Mouse (Mus musculus) hindbrain, embryonic 12.5 days (tissue): ENCODE results near the gene AU022252. TPM values are rescaled to one million over a fixed set of nuclear protein-coding genes. Genes with fewer than 3 reads are reported as not detected.

Experiments used
- ATAC-seq: fragments of 200-750 bp; cut with Nextera tagmentation; 2 replicates; pipeline ENCODE4 v1.8.0; 2017; ENCODE audit warnings: moderate TSS enrichment; ENCODE audit not compliant: low FRiP score
- H3K27ac ChIP-seq: fragments of 300-500 bp; sonication (generic); 2 replicates; pipeline ENCODE4 v1.5.1; 2016; ENCODE audit warnings: mild to moderate bottlenecking
- H3K27me3 ChIP-seq: fragments of 300-500 bp; sonication (generic); 2 replicates; pipeline ENCODE4 v1.6.1; 2016; ENCODE audit warnings: mild to moderate bottlenecking
- H3K36me3 ChIP-seq: fragments of 300-500 bp; sonication (generic); 2 replicates; pipeline ENCODE4 v1.6.1; 2016; ENCODE audit warnings: mild to moderate bottlenecking
- H3K4me1 ChIP-seq: fragments of 300-500 bp; sonication (generic); 2 replicates; pipeline ENCODE4 v1.6.1; 2016
- H3K4me2 ChIP-seq: fragments of 300-500 bp; sonication (generic); replicated peaks from 2 replicates; pipeline ENCODE4 v1.6.1; 2016; ENCODE audit warnings: mild to moderate bottlenecking
- H3K4me3 ChIP-seq: fragments of 300-500 bp; sonication (generic); 2 replicates; pipeline ENCODE4 v1.5.1; 2016; ENCODE audit warnings: mild to moderate bottlenecking
- H3K9ac ChIP-seq: fragments of 300-500 bp; sonication (generic); 2 replicates; pipeline ENCODE4 v1.6.1; 2016; ENCODE audit warnings: mild to moderate bottlenecking, moderate library complexity
- H3K9me3 ChIP-seq: fragments of 300-500 bp; sonication (generic); replicated peaks from 2 replicates; pipeline ENCODE4 v1.6.1; 2016; ENCODE audit warnings: mild to moderate bottlenecking
- WGBS: fragments of 180-500 bp; shearing (Covaris S2); methylation state at CpG from one replicate; pipeline ENCODE4 v1.1.7; 2016; 5-methylcytosine and 5-hydroxymethylcytosine counted together
- polyA plus RNA-seq: library from polyadenylated mRNA; unstranded; fragments of >200 nt; fragmentation: Nextera tagmentation; extraction: Ambion mirVana; gene quantifications from 2 replicates; pipeline ENCODE4 v1.2.1, GENCODE M21; 2016

Gene AU022252
- polyA plus RNA-seq, 1 experiment from 2014 or later: 38.7 TPM

DNA sequence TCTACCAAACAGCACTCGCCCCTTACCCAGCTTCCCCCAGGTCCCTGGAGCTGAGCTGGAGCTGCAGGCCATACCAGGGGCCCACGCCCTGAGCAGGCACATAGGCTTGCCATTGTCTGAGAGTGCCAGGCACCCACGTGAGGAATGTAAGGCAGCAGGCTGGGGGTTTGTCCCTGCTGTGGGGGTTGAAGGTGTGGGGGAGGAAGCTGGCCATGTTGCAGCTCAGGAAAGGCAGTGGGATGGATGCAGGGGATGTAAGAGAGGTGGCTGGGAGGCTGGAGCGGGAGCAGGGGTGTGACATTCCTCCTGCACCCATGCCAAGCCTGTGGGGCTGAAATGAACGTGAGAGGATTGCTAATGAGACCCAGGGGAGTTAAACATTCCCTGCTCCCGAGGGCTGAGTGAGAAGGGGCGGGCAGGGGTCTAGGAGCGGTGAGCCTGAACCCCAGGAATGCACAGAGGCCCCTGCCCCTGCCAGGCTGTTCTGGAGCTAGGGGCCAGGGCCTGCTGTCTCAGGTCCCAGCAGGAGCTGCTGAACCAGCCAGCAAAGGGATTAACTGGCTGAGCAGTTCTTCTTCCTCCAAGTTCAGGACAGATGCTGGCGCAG is 21.6 kb upstream of the AU022252 start:
- Histone ChIP-seq H3K9ac (peak overlapping the region; percentile 39; the same call in 1 of the 2 replicates), H3K9me3 (no peaks in the 10 kb centered on the region), H3K36me3 (no peaks in the 10 kb centered on the region), H3K4me1 (peaks cover 10% of the 10 kb centered on the region), H3K4me3 (no peak overlapping the region), H3K27ac (peak overlapping the region; percentile 60), H3K27me3 (no peaks in the 10 kb centered on the region), H3K4me2 (no peak overlapping the region)
- peak; percentile 65 for ATAC-seq
- 36% methylated on average over 9 of the region's 9 CpGs for WGBS

DNA sequence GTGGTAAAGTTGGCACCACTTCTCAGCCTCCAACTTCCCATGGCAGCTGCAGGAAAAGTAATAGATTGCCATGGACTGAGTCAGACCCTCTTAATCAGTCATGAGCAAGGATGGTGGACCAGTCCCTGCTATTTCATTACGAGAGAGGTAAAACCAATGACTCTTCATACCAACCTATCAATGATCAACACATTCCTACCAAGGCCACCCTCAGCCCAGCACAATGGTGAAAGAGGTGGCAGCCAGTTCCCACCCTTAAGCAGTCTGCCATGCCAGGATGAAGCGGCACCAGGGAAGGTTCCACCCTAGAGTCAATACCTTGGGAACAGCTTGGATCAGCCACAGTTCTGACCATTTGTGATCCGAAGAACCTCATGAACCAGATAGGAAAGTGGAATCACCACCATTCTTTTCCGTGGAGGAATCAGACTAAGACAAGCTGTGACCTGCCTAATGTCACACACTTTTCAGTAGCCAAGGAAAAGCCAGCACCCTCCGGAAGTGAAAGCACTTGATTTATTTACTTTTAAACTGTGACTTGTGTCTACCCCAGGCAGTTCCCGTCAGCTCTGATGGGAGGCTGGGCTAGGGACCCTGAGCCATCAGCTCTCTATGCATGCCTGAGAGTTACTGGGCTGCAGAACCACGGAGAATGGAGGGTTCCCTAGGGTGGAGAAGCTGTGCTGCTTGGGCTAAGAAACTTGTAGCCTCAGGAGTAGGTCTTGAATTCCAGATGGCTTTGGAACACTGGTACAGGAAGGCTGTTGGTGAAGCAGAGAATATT is 19.7 kb upstream of the AU022252 start:
- H3K4me1 ChIP-seq: peaks cover 19% of the 10 kb centered on the region
- no peak for ATAC-seq
- H3K4me3 ChIP-seq: no peak overlapping the region
- H3K27me3 ChIP-seq: no peaks in the 10 kb centered on the region
- WGBS: 76% methylated on average over 7 of the region's 7 CpGs
- no peak overlapping the region for H3K27ac ChIP-seq
- peaks cover 5% of the 10 kb centered on the region; the same call in 1 of the 2 replicates for H3K36me3 ChIP-seq
- no peaks in the 10 kb centered on the region for H3K9me3 ChIP-seq
- H3K4me2 ChIP-seq: no peak overlapping the region
- H3K9ac ChIP-seq: no peak overlapping the region

- no peak for ATAC-seq
- H3K27ac ChIP-seq: no peak overlapping the region
- H3K27me3 ChIP-seq: no peaks in the 10 kb centered on the region
- H3K4me1 ChIP-seq: peaks cover 11% of the 10 kb centered on the region
- WGBS: 87% methylated on average over 11 of the region's 11 CpGs
- no peak overlapping the region for H3K9ac ChIP-seq
- peaks cover 31% of the 10 kb centered on the region for H3K36me3 ChIP-seq
- no peak overlapping the region for H3K4me2 ChIP-seq
- H3K4me3 ChIP-seq: no peak overlapping the region
- H3K9me3 ChIP-seq: no peaks in the 10 kb centered on the region
Measured at GRCm38 (mm10) chr4:119248407-119248965, 16.0 kb upstream of the AU022252 start.

DNA sequence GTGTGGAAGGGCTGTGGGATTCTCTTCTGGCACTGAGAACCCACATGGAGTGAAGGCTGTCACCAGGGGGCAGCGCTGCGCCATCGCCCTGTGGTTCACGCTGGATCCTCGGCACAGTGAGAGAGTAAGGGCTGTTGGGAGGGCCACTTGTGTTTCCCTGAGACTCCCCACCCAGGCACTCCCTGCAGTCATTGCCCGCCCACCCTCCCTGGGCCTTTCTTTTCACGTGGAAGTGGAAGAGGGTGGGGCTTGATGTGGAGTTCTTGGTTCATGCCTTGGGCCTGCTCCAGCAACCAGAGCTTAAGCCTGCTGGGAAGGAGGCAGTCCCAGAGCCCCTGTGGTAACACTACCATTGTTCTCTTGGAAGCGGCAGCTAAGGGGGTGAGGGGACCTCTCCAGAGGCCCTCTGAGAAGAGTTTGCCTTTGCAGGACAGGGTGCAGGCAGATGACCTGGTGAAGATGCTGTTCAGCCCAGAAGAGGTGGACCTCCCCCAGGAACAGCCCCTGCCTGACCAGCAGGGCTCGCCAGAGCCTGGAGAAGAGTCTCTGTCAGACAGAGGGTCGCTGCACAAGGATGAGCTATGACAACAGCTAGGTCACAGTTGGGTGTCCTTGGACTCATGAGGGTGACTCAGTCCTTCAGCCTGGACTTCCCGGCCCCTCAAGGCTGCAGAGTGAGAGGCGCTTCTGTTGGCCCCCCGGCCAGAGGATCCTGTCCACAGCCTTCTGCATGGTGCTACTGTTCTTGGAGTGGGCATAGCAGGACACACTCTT is 15.1 kb upstream of the AU022252 start:
- Histone ChIP-seq H3K4me1 (peaks cover 11% of the 10 kb centered on the region), H3K9me3 (no peaks in the 10 kb centered on the region), H3K4me2 (no peak overlapping the region), H3K27ac (no peak overlapping the region), H3K9ac (0 out of 2 replicates have a peak overlapping the region, but pooled peaks have one; percentile 8), H3K4me3 (no peak overlapping the region), H3K27me3 (no peaks in the 10 kb centered on the region), H3K36me3 (peaks cover 35% of the 10 kb centered on the region)
- ATAC-seq: peak; percentile 65
- 28% methylated on average over 13 of the region's 13 CpGs for WGBS

DNA sequence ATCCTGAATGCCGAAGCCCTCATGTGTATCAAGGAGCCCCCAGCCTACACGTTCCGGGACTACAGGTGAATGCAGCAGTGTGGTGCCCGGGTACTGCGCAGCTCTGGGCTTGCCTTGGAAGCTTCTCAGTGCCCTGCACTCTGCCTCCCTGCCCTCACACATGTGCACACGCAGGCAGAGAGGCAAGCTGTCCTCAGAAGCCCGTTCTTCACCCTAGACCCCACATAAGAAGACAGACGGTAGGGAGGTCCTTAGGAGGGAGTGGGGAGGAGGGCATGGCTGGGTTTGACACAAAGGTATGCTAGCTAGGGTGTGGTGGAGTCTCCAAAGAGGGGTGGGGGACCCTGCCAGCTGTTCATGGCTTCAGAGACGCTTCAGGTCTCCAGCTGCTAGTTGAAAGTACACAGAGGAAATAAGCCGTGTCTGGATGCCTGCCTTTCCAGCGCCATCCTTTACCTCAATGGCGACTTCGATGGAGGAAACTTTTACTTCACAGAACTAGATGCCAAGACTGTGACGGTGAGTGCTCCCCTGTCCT is 14.2 kb upstream of the AU022252 start:
- Histone ChIP-seq H3K4me1 (peaks cover 11% of the 10 kb centered on the region), H3K4me2 (no peak overlapping the region), H3K36me3 (peaks cover 44% of the 10 kb centered on the region), H3K9ac (no peak overlapping the region; the same call in 1 of the 2 replicates), H3K4me3 (no peak overlapping the region), H3K9me3 (no peaks in the 10 kb centered on the region), H3K27ac (no peak overlapping the region), H3K27me3 (no peaks in the 10 kb centered on the region)
- no peak for ATAC-seq
- 80% methylated on average over 14 of the region's 14 CpGs for WGBS

DNA sequence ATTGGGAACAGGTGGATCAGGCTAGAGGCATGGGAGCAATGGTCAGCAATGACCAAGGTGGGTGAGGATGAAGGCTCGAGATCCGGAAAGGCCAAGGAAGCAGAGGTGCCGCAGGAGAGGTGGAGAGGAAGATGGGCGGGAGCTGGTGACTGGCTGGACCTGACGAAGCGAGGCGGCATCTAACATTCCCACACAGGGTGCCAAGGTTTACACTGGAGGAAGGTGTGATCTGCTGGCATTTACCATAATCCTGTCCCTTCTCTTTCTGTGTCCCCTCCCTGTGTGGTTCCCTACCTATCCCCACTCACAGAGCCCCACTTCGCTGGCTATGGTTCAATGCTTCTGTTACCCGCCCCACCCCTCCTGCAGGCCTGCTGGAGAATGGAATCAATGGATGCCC is 13.4 kb upstream of the AU022252 start:
- Histone ChIP-seq H3K4me3 (no peak overlapping the region), H3K4me2 (no peak overlapping the region), H3K36me3 (peaks cover 52% of the 10 kb centered on the region), H3K9me3 (no peaks in the 10 kb centered on the region), H3K9ac (no peak overlapping the region), H3K4me1 (peaks cover 11% of the 10 kb centered on the region), H3K27me3 (no peaks in the 10 kb centered on the region), H3K27ac (no peak overlapping the region)
- WGBS: 81% methylated on average over 9 of the region's 9 CpGs
- ATAC-seq: no peak

- H3K4me3 ChIP-seq: no peak overlapping the region
- peaks cover 53% of the 10 kb centered on the region for H3K36me3 ChIP-seq
- H3K4me2 ChIP-seq: no peak overlapping the region
- ATAC-seq: no peak
- H3K27me3 ChIP-seq: no peaks in the 10 kb centered on the region
- H3K9me3 ChIP-seq: no peaks in the 10 kb centered on the region
- H3K4me1 ChIP-seq: peaks cover 11% of the 10 kb centered on the region
- H3K27ac ChIP-seq: no peak overlapping the region
- H3K9ac ChIP-seq: no peak overlapping the region
- 80% methylated on average over 7 of the region's 7 CpGs for WGBS
Measured at GRCm38 (mm10) chr4:119245556-119245955, 13.0 kb upstream of the AU022252 start.

DNA sequence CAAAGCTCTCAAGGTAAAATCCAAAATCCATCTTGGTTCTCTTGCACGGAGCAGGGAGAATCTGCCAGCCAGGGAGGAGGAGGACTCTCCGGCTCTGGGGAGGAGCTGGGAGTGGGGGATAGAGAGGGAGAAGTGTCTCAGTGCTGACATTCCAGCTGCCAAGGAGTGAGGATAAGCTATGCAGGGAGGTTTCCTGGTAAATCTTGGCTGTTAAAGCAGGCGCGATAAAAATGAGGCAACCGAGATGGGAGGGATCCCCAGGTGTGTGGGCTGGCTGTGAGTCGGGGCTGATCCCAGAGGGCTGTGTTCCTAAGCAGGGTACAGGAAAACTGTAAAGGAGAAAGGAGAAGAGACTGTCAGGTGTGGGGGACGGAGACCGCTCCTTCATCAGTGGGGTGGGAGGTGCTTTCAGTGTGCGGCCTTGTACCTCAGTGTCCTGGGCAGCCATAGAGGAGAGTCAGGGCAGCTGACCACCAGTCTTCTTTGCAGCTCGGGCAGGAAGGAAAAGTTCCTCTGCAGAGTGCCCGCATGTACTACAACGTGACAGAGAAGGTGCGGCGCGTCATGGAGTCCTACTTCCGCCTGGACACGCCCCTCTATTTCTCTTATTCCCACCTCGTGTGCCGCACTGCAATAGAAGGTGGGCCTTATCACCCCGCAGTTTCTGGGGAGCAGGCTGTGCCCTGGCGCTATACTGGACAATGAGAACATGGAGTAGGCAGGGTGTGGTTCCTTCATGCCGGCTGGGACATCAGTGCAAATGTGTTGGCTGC is 12.1 kb upstream of the AU022252 start:
- Histone ChIP-seq H3K36me3 (peaks cover 57% of the 10 kb centered on the region), H3K27me3 (no peaks in the 10 kb centered on the region), H3K27ac (no peak overlapping the region), H3K4me3 (no peak overlapping the region), H3K4me2 (no peak overlapping the region), H3K4me1 (peaks cover 11% of the 10 kb centered on the region), H3K9ac (no peak overlapping the region), H3K9me3 (no peaks in the 10 kb centered on the region)
- 83% methylated on average over 22 of the region's 22 CpGs for WGBS
- ATAC-seq: no peak

GRCm38 (mm10) chr4:119242571-119242970 is 10.1 kb upstream of the AU022252 start:
- 93% methylated on average over 12 of the region's 12 CpGs for WGBS
- no peak overlapping the region for H3K4me2 ChIP-seq

DNA sequence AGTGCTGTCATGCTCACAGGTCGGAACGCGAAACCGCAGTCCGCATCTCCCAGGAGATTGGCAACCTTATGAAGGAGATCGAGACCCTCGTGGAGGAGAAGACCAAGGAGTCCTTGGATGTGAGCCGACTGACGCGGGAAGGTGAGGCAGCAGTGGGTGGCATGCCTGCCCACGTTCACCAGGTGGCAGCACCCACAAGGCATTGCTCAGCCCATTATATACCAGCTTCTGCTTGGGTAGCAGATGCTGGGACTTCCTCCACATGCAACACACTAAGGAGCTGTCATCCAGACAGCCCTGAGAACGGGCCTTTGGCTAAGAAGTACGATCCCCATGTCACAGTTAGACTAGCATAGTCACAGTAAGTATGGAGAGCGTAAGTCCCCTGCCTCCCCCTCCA is 9.2 kb upstream of the AU022252 start:
- H3K27me3 ChIP-seq: no peaks in the 10 kb centered on the region
- no peak overlapping the region for H3K27ac ChIP-seq
- no peak overlapping the region for H3K9ac ChIP-seq
- H3K36me3 ChIP-seq: peaks cover 55% of the 10 kb centered on the region
- no peaks in the 10 kb centered on the region for H3K9me3 ChIP-seq
- H3K4me1 ChIP-seq: peaks cover 3% of the 10 kb centered on the region; the same call in 1 of the 2 replicates
- no peak overlapping the region for H3K4me2 ChIP-seq
- WGBS: 89% methylated on average over 14 of the region's 14 CpGs
- no peak overlapping the region for H3K4me3 ChIP-seq
- no peak for ATAC-seq

More at GRCm38 (mm10) chr4:119242571-119242970, 10.1 kb upstream of the AU022252 start:
- ATAC-seq: no peak
- Histone ChIP-seq H3K9me3 (no peaks in the 10 kb centered on the region), H3K9ac (no peak overlapping the region), H3K4me1 (peaks cover 9% of the 10 kb centered on the region; the same call in 1 of the 2 replicates), H3K4me3 (no peak overlapping the region), H3K27ac (no peak overlapping the region), H3K36me3 (peaks cover 52% of the 10 kb centered on the region), H3K27me3 (no peaks in the 10 kb centered on the region)

DNA sequence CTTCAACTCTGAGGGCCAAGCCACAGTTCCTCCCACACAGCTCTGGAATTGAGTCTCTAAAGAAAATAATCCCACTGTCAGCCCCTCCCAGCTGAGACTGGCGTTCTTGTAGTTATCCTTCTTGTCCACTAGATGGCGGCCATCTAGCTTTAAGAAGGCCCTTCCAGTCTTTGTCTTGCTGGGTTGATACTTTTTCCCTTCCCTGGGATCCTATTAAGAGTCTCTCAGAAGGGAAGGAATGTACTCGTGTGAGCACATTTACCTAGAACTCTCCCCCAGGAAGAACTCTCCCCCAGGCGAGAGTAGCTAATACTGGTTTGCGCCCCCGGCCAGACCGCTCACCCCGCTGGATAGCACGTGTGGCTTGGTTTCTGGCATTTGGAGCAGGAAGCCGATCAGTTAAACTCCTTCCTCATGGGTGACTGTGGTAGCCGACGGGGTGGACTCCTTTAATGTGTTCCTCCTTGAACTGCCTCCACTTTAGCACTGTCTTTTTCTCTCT is 6.7 kb upstream of the AU022252 start:
- ATAC-seq: peak; percentile 44
- peak overlapping the region; percentile 18; the same call in 1 of the 2 replicates for H3K9ac ChIP-seq
- no peak overlapping the region for H3K4me3 ChIP-seq
- peaks cover 37% of the 10 kb centered on the region for H3K36me3 ChIP-seq
- no peaks in the 10 kb centered on the region for H3K9me3 ChIP-seq
- no peaks in the 10 kb centered on the region for H3K27me3 ChIP-seq
- peaks cover 6% of the 10 kb centered on the region; the same call in 1 of the 2 replicates for H3K4me1 ChIP-seq
- peak overlapping the region; percentile 73; the same call in 1 of the 2 replicates for H3K27ac ChIP-seq
- H3K4me2 ChIP-seq: peak overlapping the region; percentile 13; the same call in 1 of the 2 replicates
- 46% methylated on average over 12 of the region's 12 CpGs for WGBS
